Mouse (Mus musculus) cerebellum, adult 18-20 months (tissue): Measurements from ENCODE around the gene Nav3.

ENCODE experiments used
- DNase-seq, 2 experiments: peaks; one replicate each; pipeline ENCODE4 v3.0.0; 2021

Nav3 gene

DNA sequence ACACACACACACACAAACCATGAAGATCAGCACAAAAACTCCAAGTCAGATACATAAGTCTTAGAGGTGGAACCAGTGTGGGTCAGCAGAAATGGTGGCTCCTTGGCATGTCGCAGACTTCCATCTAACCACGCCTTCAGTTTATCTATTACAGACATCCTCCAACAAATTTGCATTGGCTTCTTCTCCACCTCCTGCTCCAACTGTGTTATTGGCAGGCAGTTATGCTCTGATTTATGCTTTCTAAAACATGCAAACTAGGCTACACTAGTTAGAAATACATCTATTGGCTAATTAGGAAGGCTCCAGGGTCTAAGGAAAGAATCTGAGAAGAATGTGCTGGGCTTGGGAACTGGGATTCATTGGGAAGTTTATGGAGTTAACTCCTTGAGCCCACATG lies 75.2 kb downstream of the Nav3 start:
- DNase-seq: no peak

DNA sequence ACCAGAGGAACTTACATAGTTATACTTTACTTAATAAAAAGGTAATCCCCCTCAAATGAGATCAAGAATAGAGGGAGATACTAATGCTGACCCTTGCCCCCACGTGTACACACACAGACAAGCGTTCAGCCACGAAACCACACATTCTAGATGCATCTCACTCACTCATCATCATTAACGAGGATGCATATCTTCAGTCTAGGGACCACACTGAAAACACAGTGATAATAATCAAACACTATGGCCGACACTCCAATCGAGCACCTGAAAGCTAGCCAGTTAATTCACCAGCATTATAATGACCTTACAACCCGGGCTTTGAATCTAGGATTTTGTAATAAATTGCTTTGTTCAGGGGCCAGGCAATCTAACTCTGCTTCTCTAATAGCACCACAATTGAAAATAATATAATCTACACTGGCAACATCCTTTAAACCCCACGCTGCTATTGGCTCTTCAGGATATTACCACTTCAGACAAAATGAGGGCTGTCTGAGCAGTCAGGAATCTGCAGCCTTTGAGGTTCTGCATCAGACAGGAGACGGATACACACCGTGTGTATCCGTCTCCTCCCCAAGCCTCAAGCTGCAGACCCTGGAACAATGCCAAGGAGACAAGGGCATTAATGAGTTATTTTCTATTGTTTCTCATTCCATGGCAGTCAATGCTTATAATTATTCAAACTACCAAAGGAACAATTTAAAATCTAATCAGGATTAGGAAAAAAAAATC lies 83.1 kb downstream of the Nav3 start:
- no peak for DNase-seq

DNA sequence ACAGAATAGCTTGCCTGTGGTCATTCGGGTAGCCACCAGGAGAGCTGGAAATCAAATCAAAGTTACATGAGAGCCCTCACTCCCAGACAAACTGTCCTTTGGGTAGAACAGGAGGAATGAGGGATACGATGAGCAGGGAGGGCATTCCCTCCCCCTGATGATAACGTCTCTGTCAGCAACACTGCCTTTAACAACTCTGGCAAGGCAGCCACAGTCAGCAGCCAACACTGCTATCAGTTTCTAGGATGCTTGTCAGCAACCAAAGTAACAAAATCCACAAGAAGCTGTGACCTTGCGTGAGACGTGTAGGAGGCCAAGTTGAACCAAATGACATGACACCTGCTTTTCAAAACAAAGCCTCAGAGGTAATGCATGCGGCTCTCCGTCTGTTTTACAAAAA lies 103.9 kb downstream of the Nav3 start:
- DNase-seq: peak in 1 of 2 experiments; percentile 4

DNA sequence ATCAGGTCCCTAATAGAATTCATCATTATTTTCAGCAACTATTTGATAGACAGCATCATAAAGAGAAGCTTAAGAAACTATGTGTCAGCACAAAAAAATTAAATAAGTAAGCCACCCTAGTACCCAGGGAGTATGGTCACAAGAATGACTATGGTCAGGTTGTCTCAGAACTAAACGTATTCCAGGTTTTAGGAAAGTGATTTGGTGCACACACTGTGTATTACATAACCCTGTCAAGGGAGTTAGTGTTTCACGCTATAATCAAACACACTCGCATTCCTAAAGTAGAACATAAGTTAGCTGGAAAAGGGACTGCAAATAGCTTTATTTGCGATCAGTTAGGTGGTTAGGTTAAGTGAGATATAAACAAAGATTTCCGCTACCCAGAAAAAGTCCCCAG lies 126.0 kb downstream of the Nav3 start:
- DNase-seq: no peak

DNA sequence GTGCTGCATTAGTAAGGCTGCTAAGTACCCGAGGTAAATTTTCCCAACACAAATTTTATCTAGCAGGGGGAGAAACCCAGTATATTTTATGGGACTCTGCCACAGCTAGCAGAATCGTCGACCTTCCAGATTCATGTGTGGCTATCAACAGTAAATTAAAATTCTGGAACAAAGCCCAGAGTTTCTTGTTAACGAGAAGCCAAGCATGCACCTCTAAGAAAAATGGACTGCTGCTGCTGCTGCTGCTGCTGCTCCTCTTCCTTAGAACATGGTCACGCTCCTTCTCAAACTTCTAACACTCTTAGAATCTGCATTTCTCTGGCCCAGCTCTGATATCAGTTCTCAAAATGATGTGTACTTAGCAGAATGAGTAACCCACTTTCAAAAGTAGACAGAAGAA lies 126.4 kb downstream of the Nav3 start:
- no peak for DNase-seq

DNA sequence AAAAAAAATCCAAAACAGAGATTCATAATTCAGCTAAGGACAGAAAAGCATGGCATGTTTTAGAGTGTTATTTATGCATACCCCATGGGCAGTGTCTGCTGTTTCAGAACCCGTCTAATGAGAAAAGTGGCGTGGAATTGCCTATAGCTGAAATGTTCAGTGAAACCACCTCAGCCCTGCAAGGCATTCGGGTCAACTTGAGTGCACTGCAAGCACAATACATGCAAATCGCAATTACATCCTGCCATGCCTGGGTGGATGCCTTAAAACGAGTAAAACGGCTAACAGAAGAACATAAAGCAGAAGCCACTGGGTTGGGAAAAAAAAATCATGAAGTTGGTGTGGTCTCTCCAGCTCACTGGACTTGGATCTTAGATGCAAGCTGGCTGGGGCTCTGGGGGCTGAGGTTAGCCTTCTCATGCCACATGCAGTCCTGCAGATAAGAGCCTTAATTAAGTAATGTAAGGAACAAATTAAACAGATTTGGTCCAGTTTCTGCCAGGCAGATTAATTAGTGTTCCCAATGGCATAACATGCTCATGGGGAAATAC lies 133.8 kb downstream of the Nav3 start:
- DNase-seq: no peak

DNA sequence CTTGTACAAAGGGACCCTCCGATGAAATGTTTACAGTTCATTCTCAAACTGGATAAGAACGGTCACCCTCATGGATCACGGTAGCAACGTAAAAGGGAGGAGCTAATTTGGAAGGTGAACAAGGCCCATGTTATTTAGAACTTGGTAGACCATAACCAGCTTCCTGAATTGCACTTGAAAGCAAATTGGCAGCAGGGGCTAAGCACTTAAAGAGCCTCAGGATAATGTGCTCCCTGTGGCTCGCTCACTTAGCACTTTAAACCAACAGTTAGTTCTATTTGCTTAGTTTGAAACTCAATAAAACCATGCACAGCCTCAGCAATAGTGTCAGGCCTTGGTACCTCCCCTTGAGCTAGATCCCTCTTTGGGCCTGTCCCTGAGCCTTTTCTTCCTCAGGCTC lies 138.7 kb downstream of the Nav3 start:
- no peak for DNase-seq

DNA sequence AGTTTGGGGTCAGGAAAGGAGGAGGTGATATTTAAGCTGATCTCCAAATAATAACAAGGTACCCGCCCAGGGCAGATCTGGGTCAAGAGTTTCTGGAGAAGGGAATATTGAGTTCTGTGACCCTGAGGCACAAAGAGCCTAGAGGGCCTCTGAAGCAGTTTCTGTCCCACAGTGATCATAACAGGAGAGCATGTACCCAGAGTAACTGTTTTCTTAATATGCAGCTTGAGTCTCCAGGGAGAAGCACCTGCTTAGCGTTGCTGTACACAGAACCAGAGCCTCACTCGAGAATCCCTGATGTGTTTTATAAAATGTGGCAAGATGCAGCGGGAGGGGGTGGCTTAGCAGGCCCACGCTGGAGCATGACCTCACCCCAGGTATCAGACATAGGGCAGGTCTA lies 141.5 kb downstream of the Nav3 start:
- DNase-seq: no peak

DNA sequence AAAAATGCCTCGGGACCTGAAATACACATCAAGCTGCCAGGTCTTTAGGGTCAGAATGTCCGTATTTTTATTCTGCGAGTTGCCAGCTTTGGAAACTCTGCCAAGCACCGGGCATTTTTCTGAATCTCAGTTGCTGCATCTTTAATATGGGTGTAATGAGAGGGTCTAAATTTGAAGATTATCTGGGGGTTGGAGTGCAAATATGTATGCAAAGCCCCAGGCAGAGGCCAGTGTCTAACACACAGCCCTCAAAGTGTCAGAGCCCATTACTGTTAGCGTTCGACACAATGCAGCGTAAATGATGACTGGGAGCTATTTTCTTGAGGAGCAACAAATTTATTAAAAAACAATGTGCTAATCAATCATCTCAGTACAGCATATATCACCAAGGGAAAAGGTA lies 142.0 kb downstream of the Nav3 start:
- DNase-seq: no peak

DNA sequence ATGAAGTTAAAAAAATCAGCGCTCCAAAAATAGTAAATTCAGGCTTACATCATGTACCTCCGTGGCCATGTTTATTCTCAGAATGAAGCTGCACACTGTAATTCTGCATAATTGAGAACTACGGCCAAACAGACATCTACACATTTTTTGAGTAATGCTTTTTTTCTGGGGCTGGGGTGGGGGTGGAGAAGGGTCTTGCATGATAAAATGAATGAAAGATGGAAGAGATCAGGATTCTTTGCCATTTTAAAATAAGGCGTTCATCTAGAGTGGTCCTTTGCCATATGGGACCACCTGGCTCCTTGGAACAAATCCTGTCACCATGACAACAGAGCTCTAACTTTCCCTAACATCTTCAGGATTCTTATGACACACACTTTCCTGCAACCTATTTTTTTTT lies 146.5 kb downstream of the Nav3 start:
- DNase-seq: no peak

DNA sequence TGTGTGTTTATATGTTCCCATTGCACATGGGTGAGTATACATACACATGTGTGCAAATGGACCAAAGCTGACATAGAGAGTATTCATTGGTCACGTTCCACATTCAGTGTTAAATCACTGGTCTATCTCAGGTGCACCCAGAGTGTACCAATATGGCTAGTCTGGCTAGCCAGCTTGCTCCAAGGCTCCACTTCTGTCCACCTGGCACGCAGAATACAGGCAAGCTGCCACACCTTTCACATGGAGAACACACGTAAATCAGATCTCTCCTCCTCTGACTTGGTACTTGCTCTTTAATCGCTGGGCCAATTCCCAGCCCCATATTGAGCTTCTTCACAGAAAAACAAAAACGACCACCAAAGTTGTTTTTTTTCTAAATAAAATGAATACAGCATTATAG lies 150.4 kb downstream of the Nav3 start:
- DNase-seq: peak; percentile 54 to 58

DNA sequence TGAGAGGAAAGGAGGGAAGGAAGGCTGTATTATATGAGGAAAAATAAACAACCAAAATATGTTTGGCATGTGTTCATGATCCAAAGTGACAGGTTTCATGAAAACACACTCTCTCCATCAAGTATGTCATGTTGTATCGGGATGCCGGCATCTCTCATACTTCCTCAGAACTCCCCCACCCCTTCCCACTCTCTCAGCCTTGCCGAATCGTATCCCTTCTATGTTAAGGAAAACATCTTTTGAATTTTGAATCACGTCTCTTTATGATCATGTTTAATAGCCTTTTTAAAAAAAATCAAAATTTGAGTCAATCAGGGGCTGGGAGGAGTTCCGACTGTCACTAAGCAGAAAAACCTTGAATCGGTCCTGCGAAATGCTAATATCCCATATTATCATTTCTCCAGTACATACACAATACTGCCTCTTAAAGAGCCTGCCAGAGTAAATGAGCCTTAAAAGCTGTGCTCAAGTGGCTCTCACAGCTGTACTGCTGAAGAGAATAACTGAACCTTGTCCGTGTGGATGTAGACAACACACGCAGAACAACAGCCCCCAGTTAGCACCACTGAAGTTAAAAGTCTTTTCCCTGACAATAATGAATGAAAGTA lies 165.9 kb downstream of the Nav3 start:
- DNase-seq: no peak

DNA sequence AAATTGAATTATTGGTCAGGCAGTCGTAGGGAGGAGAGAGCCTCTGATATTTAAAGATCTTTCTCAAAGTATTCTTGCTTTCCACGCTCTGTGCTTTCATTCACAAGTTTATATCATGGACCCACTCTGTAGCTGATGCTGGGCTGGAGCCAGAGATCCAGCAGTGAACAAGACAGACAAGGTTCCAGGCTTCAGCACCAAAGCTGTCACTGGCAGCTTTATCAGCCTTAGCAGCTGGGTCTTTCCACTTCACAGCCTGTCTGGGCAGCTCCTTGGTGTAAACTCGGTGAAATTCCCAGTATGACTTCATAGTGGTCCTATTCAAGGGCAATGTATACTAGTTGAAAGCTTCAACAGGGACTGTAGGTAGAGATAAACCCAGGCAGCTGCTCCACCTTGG lies 172.1 kb downstream of the Nav3 start:
- DNase-seq: no peak

DNA sequence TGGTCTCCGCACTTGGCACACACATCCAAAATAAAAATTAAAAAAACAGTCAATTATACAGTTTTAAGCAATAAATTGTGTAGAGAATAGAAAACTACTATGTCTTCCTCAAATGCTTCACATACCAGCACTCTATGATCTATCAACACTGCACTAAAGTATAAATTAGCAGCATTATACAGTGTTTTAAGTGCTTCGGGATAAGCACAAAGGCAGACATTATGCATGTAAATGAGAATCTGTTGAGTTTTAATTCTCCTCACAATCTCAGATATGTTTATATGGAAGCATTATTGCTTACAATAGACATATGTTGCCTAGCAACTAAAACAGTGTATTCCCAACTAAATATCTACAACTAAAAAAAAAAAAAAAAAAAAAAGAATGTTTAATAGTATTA lies 183.2 kb downstream of the Nav3 start:
- no peak for DNase-seq

DNA sequence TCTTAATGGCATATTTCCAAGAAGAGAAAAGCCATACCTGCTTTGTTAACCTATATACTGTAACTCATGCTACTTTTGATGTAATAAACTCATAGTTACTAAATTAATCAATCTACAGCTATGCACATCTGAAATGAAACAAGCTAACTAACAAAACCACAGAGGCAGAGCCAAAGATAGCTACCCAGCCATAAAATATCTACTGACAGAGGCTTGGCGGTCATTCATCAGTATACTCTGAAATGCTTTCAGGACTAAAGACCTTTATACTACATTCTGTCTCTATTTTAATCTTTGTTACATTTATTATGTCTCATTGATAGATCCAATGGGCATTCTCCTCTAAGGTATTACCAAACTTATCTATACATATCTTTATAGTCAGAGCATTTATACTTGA lies 185.4 kb downstream of the Nav3 start:
- no peak for DNase-seq

DNA sequence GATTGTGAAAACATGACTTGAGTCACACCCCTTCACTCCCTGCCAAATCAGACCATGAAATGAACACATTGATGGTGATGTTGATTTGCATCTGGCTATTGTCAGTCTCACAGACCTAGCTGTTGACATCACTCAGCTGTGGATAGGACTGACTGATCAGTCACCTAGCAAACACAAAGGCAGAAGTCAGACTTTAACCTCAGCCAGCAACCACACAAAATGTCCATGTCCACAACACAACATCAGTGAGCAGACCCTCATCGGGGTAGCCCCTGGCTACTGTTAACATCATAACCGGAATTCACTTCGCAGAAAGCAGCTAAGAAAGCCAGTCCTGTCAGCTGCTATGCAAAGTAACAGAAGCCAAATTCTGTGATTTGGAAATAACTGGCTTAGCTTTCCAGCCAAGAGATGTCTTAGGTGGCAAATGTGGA lies 213.9 kb downstream of the Nav3 start:
- no peak for DNase-seq

DNA sequence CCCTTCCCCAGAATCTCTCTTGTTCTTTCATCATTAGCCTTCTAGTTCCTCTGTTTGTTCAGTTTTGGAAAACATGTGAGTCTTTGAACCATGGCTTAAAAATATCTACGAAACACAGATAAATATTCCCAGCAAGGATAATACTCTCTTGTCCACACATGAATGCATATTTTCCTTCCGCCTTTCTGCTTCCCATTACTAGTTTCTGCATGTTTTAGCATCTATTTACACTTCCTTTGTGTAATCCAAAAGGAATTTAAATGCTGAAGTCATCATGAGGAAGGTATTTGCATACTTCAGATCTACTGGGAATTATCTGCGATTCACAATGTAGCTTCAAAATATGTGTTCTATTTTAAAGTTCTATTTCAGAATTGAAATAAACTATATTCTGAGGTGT lies 215.3 kb downstream of the Nav3 start:
- no peak for DNase-seq

DNA sequence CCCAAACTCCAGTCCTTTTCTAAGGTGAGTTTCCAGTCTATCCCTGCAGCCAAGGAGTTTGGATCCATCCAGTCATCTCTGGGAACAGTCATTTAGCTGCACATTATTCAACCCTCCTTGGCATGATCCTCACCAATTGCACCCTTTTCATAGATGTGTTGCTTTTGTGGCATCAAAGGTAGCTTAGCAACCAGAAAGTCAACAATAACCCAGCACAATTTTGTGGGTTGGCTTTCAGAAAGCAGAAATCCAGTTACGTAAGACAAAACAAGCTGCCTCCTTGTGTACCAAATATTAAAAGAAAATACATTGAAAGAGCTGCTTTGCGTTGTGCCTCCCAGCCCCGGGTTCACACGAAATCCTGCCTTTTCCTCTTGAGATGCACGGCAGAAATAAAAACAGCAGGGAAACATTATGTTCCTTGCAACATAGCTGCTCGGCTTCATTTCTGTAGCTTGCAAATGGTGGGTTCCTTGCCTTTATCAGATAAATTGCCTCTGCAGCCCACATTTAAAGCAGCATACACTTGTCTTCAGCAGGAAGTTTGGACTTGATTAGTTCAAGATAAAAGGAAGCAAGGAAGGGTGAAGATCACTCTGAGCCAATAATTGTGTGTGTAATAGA lies 222.6 kb downstream of the Nav3 start:
- peak in 1 of 2 experiments; percentile 4 for DNase-seq

DNA sequence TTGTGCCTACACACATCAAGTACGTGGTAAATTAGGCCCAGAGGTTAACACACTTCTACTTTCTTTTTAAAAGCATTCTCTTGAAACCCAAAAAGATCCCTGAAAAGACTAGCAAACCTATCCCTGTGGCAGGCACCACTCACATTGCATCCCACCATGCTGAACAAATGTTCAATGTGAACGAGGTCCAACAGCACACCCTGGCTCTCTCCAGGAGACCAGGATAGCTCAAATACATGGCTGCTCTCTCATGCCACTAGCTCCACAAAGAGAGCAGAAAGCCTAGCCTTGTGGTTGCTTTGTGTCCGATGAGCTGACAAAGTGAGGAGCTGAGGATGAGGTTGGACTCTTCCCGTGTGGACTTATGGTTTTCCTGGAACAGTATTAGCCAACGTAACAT lies 249.6 kb downstream of the Nav3 start:
- peak; percentile 20 to 22 for DNase-seq

DNA sequence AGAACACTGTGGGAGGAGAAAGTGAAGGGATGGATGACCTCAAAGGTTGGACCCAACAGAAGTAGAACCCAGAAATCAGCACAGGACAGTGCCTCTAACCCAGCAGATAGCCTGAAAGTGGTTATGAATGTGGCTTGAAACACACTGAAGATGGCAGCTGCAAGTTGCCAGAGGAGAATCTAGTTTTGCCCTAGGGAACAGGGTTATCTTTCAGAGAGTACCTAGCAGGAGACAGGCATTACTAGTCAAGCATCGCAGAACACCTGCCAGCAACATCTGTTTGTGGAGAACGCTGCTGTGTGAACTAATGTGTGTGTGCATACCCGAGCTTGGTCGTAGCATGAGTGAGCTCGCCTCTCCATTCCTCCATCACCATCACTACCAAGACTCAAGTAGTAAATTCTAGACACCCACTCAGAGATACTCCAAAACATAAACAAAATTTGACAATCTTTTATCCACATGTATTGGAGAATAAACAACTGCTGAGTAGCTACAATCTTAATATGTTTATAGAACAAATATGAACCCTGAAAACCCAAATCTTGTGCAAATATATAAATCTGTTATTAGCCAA lies 251.8 kb downstream of the Nav3 start:
- DNase-seq: peak; percentile 26 to 46

DNA sequence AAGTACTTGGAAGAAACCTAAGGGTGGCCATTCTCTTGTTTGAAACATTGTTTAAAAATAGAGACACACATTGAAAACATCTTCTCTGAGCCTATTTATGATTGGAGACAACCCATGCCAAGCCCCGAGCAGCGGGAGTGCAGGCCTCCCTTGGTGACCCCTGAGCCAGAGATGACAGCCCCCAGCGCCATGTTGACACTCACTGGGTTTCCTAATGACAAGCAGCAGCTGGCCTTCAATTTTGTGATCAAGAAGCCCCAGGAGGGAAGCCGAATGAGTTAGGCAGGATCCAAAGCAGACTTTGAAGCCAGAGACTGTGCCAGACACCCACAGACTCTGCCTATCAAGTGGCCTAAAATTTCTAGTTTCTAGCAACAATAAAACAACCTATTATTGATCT lies 263.1 kb downstream of the Nav3 start:
- peak; percentile 32 to 39 for DNase-seq

DNA sequence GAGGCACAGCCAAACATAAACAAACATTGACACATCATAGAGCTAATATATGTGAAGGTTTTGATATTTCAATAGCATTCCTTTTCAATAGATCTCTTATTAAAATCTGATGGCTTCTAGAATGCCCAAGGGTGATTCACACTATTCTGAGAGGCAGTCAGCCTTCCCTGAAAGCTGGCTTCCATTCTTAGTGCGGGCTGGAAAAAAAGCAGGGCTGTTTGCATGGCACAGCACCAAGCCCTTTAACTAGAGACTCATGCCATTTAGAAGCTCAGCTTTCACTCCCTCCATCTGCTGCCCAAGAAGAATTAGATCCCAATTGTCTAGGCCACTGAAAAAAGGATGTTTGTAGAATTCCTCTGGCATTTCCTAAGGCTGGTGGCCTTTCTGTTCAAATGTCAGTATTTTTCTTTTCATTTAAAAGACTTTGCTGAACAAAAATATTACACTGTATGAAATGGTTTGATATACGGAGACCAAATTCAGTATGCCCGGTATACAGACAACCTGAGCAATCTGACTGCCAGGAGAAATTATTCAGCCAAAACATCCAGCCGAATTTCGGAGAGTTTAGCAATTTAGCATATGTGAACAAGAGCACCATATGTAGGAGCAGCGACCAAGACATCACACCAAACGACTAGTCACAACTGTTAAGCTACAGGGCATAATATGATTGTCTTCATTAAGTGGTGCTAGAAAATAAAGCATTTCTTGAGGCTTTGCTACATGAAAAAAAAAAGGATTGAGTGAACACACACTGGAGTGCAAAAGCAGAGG lies 263.8 kb downstream of the Nav3 start:
- DNase-seq: peak; percentile 73 to 84

DNA sequence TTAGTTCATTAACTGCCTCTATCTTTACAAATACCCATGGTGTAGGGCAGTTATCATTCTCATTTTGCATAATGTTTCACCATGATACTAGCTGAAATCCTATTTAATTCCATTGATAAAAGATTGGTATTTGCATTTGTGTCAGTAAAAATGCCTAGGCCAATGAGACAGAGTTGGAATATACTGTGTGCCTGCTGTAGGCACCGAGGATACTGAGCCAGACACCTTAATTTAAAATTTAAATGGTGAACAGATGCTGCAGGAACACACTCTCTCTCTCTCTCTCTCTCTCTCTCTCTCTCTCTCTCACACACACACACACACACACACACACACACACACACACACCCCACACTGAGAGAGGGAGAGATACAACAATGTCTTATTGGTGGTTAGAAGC lies 269.8 kb downstream of the Nav3 start:
- no peak for DNase-seq
